Mouse (Mus musculus): ENCODE results near the gene Mfsd11.
"Not testable (repeated sequence)": the region's sequence is repeated elsewhere in the genome, so short reads cannot be mapped to it uniquely, and the experiment has no call there.

Mfsd11 gene

GRCm38 (mm10) chr11:116881440-116881839, 29.2 kb downstream of the Mfsd11 start:
- no peak for DNase-seq (ENCODE audit: low spot score in 2 of 2)

- no peak for DNase-seq (ENCODE audit: low spot score in 2 of 2)
Observed at GRCm38 (mm10) chr11:116882446-116882845, 30.2 kb downstream of the Mfsd11 start.

GRCm38 (mm10) chr11:116884061-116884460, 31.8 kb downstream of the Mfsd11 start:
- no peak for DNase-seq (ENCODE audit: low spot score in 2 of 2)

- DNase-seq (ENCODE audit: low spot score in 2 of 2), result peak; percentile 18 to 55
Observed at GRCm38 (mm10) chr11:116885275-116886151, 33.3 kb downstream of the Mfsd11 start.

GRCm38 (mm10) chr11:116887136-116887535, 34.9 kb downstream of the Mfsd11 start:
- DNase-seq (ENCODE audit: low spot score in 2 of 2), result no peak

GRCm38 (mm10) chr11:116893532-116894442, 41.5 kb downstream of the Mfsd11 start:
- no peak for DNase-seq (ENCODE audit: low spot score in 2 of 2)

GRCm38 (mm10) chr11:116895402-116895801, 43.2 kb downstream of the Mfsd11 start:
- no peak for DNase-seq (ENCODE audit: low spot score in 2 of 2)

GRCm38 (mm10) chr11:116899247-116899646, 47.0 kb downstream of the Mfsd11 start:
- DNase-seq (ENCODE audit: low spot score in 2 of 2), result no peak

GRCm38 (mm10) chr11:116902588-116902987, 50.3 kb downstream of the Mfsd11 start:
- DNase-seq (ENCODE audit: low spot score in 2 of 2), result not testable (repeated sequence)

- no peak for DNase-seq (ENCODE audit: low spot score in 2 of 2)
Observed at GRCm38 (mm10) chr11:116905741-116906456, 53.7 kb downstream of the Mfsd11 start.

GRCm38 (mm10) chr11:116913573-116913972, 61.3 kb downstream of the Mfsd11 start:
- DNase-seq (ENCODE audit: low spot score in 2 of 2), result no peak

- no peak for DNase-seq (ENCODE audit: low spot score in 2 of 2)
Observed at GRCm38 (mm10) chr11:116914267-116914885, 62.1 kb downstream of the Mfsd11 start.

- DNase-seq (ENCODE audit: low spot score in 2 of 2), result no peak
Observed at GRCm38 (mm10) chr11:116915241-116915640, 63.0 kb downstream of the Mfsd11 start.

GRCm38 (mm10) chr11:116917361-116917760, 65.1 kb downstream of the Mfsd11 start:
- DNase-seq (ENCODE audit: low spot score in 2 of 2), result no peak

- DNase-seq (ENCODE audit: low spot score in 2 of 2), result peak; percentile 33 to 69
Observed at GRCm38 (mm10) chr11:116918323-116919185, 66.3 kb downstream of the Mfsd11 start, which contains the start of gene Mgat5b. Gene Mgat5b (plus strand): TSS chr11:116918863.

GRCm38 (mm10) chr11:116919186-116920020, 67.2 kb downstream of the Mfsd11 start:
- DNase-seq (ENCODE audit: low spot score in 2 of 2), result no peak

- no peak for DNase-seq (ENCODE audit: low spot score in 2 of 2)
Observed at GRCm38 (mm10) chr11:116920746-116921145, 68.5 kb downstream of the Mfsd11 start.

- DNase-seq (ENCODE audit: low spot score in 2 of 2), result no peak
Observed at GRCm38 (mm10) chr11:116922058-116922457, 69.8 kb downstream of the Mfsd11 start.
